In the genomic region with DNA sequence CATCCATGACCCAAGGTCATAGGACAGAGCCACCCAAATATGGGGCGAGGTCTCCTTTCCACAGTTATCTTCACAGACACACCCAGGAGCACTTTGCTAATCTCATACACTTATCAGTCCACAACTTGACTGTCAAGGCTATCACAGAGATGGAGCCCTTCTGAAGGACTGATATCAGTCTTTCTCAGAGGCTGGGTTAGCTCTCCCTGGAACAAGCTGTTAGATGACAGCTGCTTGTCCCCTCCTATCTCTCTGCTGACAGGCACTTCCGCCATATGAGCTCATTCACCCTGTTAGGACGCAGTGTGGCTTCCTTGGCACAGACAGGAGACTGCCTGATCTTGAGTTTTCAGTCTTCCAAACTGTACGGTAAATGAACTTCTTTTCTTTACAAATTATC, we compare ENCODE assay signal across 18 mouse cellular contexts. TPM values are rescaled to one million over a fixed set of nuclear protein-coding genes. Genes with fewer than 3 reads are reported as not detected.
A peak's percentile ranks its signal among the peaks of the same experiment; 100 is the strongest.
DNase-seq lines count a peak whose midpoint lies in the region; ATAC-seq and TF ChIP-seq lines count a peak whose summit lies in the region.
"Had no signal": no experiment of that assay in that cellular context is flagged by ENCODE, and none has a peak within 500 bp of the region (broad histone marks: within the 10 kb centered on the region; RNA-seq: fewer than 3 reads in every experiment).

No protein-coding gene starts in this region.

- H3K9ac ChIP-seq in liver, postnatal 0 days (replicated peaks), result no peak overlapping the region
- H3K9ac ChIP-seq in midbrain, embryonic 11.5 days (ENCODE audit: low read length), result no peak overlapping the region
- H3K9ac ChIP-seq: embryonic facial prominence, embryonic 13.5 days; forebrain, embryonic 13.5 days; limb, embryonic 15.5 days had no signal

- peak; percentile 87 for ATAC-seq in G1E (ENCODE audit: extremely low read depth, insufficient number of reproducible peaks, low FRiP score, poor library complexity, severe bottlenecking)
- 0 out of 2 replicates have a peak, but pooled peaks have one; percentile 34 for ATAC-seq in erythroid progenitor cell, adult 5-6 weeks (replicated peaks; ENCODE audit: low FRiP score, poor library complexity, severe bottlenecking)
- ATAC-seq in liver, postnatal 0 days, result peak; percentile 91
- no peak for ATAC-seq in CD4-positive, CD25-positive, alpha-beta regulatory T cell, adult 4 months
- ATAC-seq in midbrain, embryonic 11.5 days (ENCODE audit: low FRiP score), result no peak
- ATAC-seq: forebrain, embryonic 13.5 days; hindbrain, postnatal 0 days; midbrain, embryonic 16.5 days; Patski had no signal

- H3K27ac ChIP-seq in liver, postnatal 0 days (ENCODE audit: low read depth), result peak overlapping the region; percentile 74
- H3K27ac ChIP-seq in midbrain, embryonic 11.5 days (ENCODE audit: low read depth, low read length), result no peak overlapping the region
- H3K27ac ChIP-seq: embryonic facial prominence, embryonic 13.5 days; forebrain, embryonic 13.5 days; hindbrain, postnatal 0 days; limb, embryonic 15.5 days had no signal

- TF ChIP-seq CTCF in G1E (IDR thresholded peaks at IDR 0.05; ENCODE audit: low read depth, low read length), result no peak
- TF ChIP-seq CTCF in liver, postnatal 0 days (IDR thresholded peaks at IDR 0.05; ENCODE audit: low read depth), result no peak

- DNase-seq in 416B (ENCODE audit: low read depth) (peak; percentile 44), G1E (ENCODE audit: low spot score) (peak; percentile 64)
- DNase-seq in liver, postnatal 0 days, result no peak
- DNase-seq in ovary, postnatal 10 days (ENCODE audit: low spot score), result no peak
- no peak for DNase-seq in midbrain, embryonic 11.5 days (ENCODE audit: low spot score, missing footprints)
- DNase-seq: cerebellum, adult 11-12 months; heart, postnatal 14 days; kidney, adult 9 months; thymus, postnatal 14 days had no signal

- H3K4me1 ChIP-seq in G1E (ENCODE audit: insufficient read depth, low read depth, low read length), result peaks cover 78% of the 10 kb centered on the region
- H3K4me1 ChIP-seq in liver, postnatal 0 days (ENCODE audit: insufficient read depth), result peaks cover 17% of the 10 kb centered on the region
- no peaks in the 10 kb centered on the region for H3K4me1 ChIP-seq in midbrain, embryonic 11.5 days (ENCODE audit: control insufficient read depth, insufficient read depth, low read length)
- H3K4me1 ChIP-seq: forebrain, embryonic 13.5 days had no signal

- no peaks in the 10 kb centered on the region for H3K27me3 ChIP-seq in G1E (ENCODE audit: insufficient read depth, low read length)
- no peaks in the 10 kb centered on the region for H3K27me3 ChIP-seq in liver, postnatal 0 days (ENCODE audit: insufficient read depth, low read length)
- no peaks in the 10 kb centered on the region for H3K27me3 ChIP-seq in midbrain, embryonic 11.5 days (ENCODE audit: control insufficient read depth, insufficient read depth, low read length)
- H3K27me3 ChIP-seq: CH12.LX; embryonic facial prominence, embryonic 13.5 days; forebrain, embryonic 13.5 days; limb, embryonic 15.5 days; Patski had no signal

- peak overlapping the region; percentile 48 for H3K4me2 ChIP-seq in liver, postnatal 0 days (ENCODE audit: low read depth, low read length)
- H3K4me2 ChIP-seq in midbrain, embryonic 11.5 days, result no peak overlapping the region
- H3K4me2 ChIP-seq: embryonic facial prominence, embryonic 13.5 days; forebrain, embryonic 13.5 days; limb, embryonic 15.5 days had no signal

- H3K9me3 ChIP-seq in G1E (replicated peaks), result peaks cover 13% of the 10 kb centered on the region
- no peaks in the 10 kb centered on the region for H3K9me3 ChIP-seq in liver, postnatal 0 days (ENCODE audit: low read length)
- no peaks in the 10 kb centered on the region for H3K9me3 ChIP-seq in midbrain, embryonic 11.5 days (ENCODE audit: control insufficient read depth, low read length)
- H3K9me3 ChIP-seq: embryonic facial prominence, embryonic 13.5 days; forebrain, embryonic 13.5 days; limb, embryonic 15.5 days had no signal

- H3K4me3 ChIP-seq in G1E (ENCODE audit: low read depth, low read length), result no peak overlapping the region; the same call in 1 of the 2 replicates
- H3K4me3 ChIP-seq in liver, postnatal 0 days (ENCODE audit: low read depth, low read length), result peak overlapping the region; percentile 36; the same call in 1 of the 2 replicates
- no peak overlapping the region for H3K4me3 ChIP-seq in midbrain, embryonic 11.5 days (ENCODE audit: low read depth, low read length)
- H3K4me3 ChIP-seq: embryonic facial prominence, embryonic 13.5 days; forebrain, embryonic 13.5 days; limb, embryonic 15.5 days had no signal

- H3K36me3 ChIP-seq in G1E (replicated peaks), result no peaks in the 10 kb centered on the region
- no peaks in the 10 kb centered on the region for H3K36me3 ChIP-seq in liver, postnatal 0 days (replicated peaks; ENCODE audit: insufficient read depth, low read length)
- H3K36me3 ChIP-seq in midbrain, embryonic 11.5 days (ENCODE audit: control insufficient read depth, insufficient read depth, low read length), result no peaks in the 10 kb centered on the region
- H3K36me3 ChIP-seq: embryonic facial prominence, embryonic 13.5 days; limb, embryonic 15.5 days had no signal

- WGBS in liver, postnatal 0 days (ENCODE audit: insufficient replicate concordance), result 56% methylated on average over 4 of the region's 4 CpGs
- 92% methylated on average over 4 of the region's 4 CpGs for WGBS in midbrain, embryonic 11.5 days

- TF ChIP-seq EP300 in liver, postnatal 0 days (IDR thresholded peaks at IDR 0.05; ENCODE audit: low read depth), result peak; percentile 99

RNA-seq across cellular contexts. Expression of gene Slc2a9, which starts 6.6 kb away (rescaled TPM):
- total RNA-seq in G1E (2014; fragmentation: Nextera tagmentation) (3.5 and 3.7 TPM in 2 replicates), G1E (2017) (4.2 and 5.3 TPM in 2 replicates)
- 0.15 and 0.50 TPM in 2 replicates for polyA plus RNA-seq in G1E (2012)
- total RNA-seq in erythroid progenitor cell, adult 5-6 weeks (2015; ENCODE audit: low replicate concordance), result 2.9 TPM in 1 of 2 replicates, not detected in the other
- total RNA-seq in erythroid progenitor cell, adult 5-6 weeks (2017; ENCODE audit: low replicate concordance), result 0.90 TPM in 1 of 2 replicates, not detected in the other
- polyA plus RNA-seq in liver, postnatal 0 days (2015; fragmentation: Nextera tagmentation; extraction: Ambion mirVana), result 3.3 and 5.7 TPM in 2 replicates
- polyA plus RNA-seq in CD4-positive, CD25-positive, alpha-beta regulatory T cell, adult 4 months (2017; shearing (Covaris generic)), result 1 to 10 TPM; 7.9 TPM
- 0.07 and 0.48 TPM in 2 replicates for polyA plus RNA-seq in midbrain, embryonic 11.5 days (2014; fragmentation: Nextera tagmentation; extraction: Ambion mirVana)

RNA-seq across cellular contexts. Expression of gene Wdr1, which starts 53.5 kb away (rescaled TPM):
- total RNA-seq in G1E (2014; fragmentation: Nextera tagmentation) (105 and 107 TPM in 2 replicates), G1E (2017) (153 and 158 TPM in 2 replicates)
- polyA plus RNA-seq in G1E (2012), result 104 and 121 TPM in 2 replicates
- 51.9 and 78.0 TPM in 2 replicates for total RNA-seq in erythroid progenitor cell, adult 5-6 weeks (2015; ENCODE audit: low replicate concordance)
- 46.1 and 46.3 TPM in 2 replicates for total RNA-seq in erythroid progenitor cell, adult 5-6 weeks (2017; ENCODE audit: low replicate concordance)
- 56.1 and 60.7 TPM in 2 replicates for polyA plus RNA-seq in liver, postnatal 0 days (2015; fragmentation: Nextera tagmentation; extraction: Ambion mirVana)
- polyA plus RNA-seq in CD4-positive, CD25-positive, alpha-beta regulatory T cell, adult 4 months (2017; shearing (Covaris generic)), result 100 to 1,000 TPM; 366 to 443 TPM
- polyA plus RNA-seq in midbrain, embryonic 11.5 days (2014; fragmentation: Nextera tagmentation; extraction: Ambion mirVana), result 152 and 156 TPM in 2 replicates

Comparison
In these comparisons a context has a peak if more than half of its experiments do, and no peak if none do; other contexts are left out.
1. DNase-seq: peak in 416B (single experiment) and G1E (single experiment); none in liver, postnatal 0 days (single experiment), ovary, postnatal 10 days (single experiment) and midbrain, embryonic 11.5 days (single experiment).
2. ATAC-seq: peak in G1E (single experiment), erythroid progenitor cell, adult 5-6 weeks (single experiment) and liver, postnatal 0 days (single experiment); none in CD4-positive, CD25-positive, alpha-beta regulatory T cell, adult 4 months (single experiment) and midbrain, embryonic 11.5 days (single experiment).